Mouse (Mus musculus) liver, embryonic 14 days (tissue): Measurements from ENCODE around the gene Snx33. TPM values are rescaled to one million over a fixed set of nuclear protein-coding genes. Genes with fewer than 3 reads are reported as not detected.

Experiments
- polyA plus RNA-seq: library from polyadenylated mRNA; depleted of rRNA; stranded (reverse); fragments of >200 nt; gene quantifications from 2 replicates; pipeline ENCODE4 v1.2.3, GENCODE M21; 2012; rRNA removed

Snx33 gene
- 0.77 and 0.78 TPM in 2 replicates for polyA plus RNA-seq

GRCm38 (mm10) chr9:56928041-56928811 is at the start of gene Snx33:
Snx33 (minus strand) TSS chr9:56928371.

GRCm38 (mm10) chr9:56950414-56951400 is 22.5 kb upstream of the Snx33 start, which contains the start of gene Snupn:
Snupn (plus strand) TSS chr9:56950878.

GRCm38 (mm10) chr9:56937223-56938160 is 9.3 kb upstream of the Snx33 start, which contains the start of gene Imp3:
Imp3 (plus strand) TSS chr9:56937475.

Other genes with a start within 250 kb of the Snx33 start
- 0.51 and 0.61 TPM in 2 replicates for gene Lingo1, start 131.9 kb downstream of the Snx33 start, polyA plus RNA-seq
- 0.05 TPM in 1 of 2 replicates, not detected in the other for gene Odf3l1, start 63.7 kb downstream of the Snx33 start, polyA plus RNA-seq
- 0.10 and 0.32 TPM in 2 replicates for gene Cspg4, start 63.3 kb downstream of the Snx33 start, polyA plus RNA-seq
- gene Imp3, start 9.1 kb upstream of the Snx33 start, polyA plus RNA-seq, result 67.7 and 73.2 TPM in 2 replicates
- gene Snupn, start 22.5 kb upstream of the Snx33 start, polyA plus RNA-seq, result 4.6 and 5.3 TPM in 2 replicates
- gene Ptpn9, start 66.6 kb upstream of the Snx33 start, polyA plus RNA-seq, result 3.1 and 3.3 TPM in 2 replicates
- gene Sin3a, start 143.7 kb upstream of the Snx33 start, polyA plus RNA-seq, result 16.8 and 19.1 TPM in 2 replicates
- 24.4 and 28.2 TPM in 2 replicates for gene Man2c1, start 202.3 kb upstream of the Snx33 start, polyA plus RNA-seq
- 1.3 and 1.4 TPM in 2 replicates for gene Neil1, start 219.9 kb upstream of the Snx33 start, polyA plus RNA-seq
- gene Commd4, start 230.0 kb upstream of the Snx33 start, polyA plus RNA-seq, result 43.9 and 48.9 TPM in 2 replicates